Mouse (Mus musculus) naive thymus-derived CD4-positive, alpha-beta T cell, adult 2 months (primary cell): ENCODE data around the gene Errfi1.

Experiments used
- DNase-seq: peaks from one replicate; pipeline ENCODE4 v3.0.0-alpha.2; 2011; ENCODE audit warnings: low read depth

Gene Errfi1

DNA sequence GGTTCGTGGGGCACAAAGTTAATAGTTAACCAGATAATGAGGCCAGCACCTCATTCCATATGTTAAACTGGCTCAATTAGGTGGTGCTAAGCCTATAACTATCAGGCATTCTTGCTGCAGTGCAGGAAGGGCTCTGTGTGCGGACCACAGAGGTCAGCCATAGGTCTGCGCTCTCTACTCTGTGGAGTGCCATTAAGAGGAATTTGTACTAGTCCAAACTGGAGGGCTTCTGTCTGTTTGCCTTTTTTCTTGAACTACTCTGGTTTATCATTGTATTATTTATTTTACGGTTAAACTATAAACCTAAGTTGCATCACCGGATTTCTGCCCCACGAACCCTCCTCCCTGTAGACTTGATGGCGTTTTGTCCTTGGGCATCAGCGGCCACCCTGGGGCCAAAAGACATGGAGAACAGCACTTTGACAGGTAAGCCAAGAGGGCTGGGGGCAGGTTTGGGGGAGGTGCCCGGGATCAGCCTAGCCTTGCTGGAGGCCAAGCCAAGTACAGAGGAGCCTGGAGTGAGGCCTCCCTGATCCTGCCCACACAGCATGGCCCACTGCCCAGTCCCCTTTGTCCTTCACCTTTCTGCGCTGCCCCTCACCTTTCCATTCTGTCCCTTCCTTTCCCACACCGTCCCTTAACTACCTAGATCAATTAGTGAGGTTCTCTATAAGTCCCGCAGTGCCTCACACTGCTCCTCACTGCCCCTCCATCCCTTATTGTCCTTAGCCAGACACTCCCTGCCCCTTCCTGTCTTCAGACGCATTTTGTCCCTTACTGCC is at the start of gene Errfi1:
Gene Errfi1 (plus strand): TSS at position 240 of the 782 bp plus-strand sequence.
- DNase-seq, result peak; percentile 20

- no peak for DNase-seq
Measured at GRCm38 (mm10) chr4:150804204-150804603, 49.5 kb upstream of the Errfi1 start.

GRCm38 (mm10) chr4:150807727-150808470 is 45.8 kb upstream of the Errfi1 start:
- DNase-seq, result no peak

- peak; percentile 57 for DNase-seq
Measured at GRCm38 (mm10) chr4:150808471-150808847, 45.3 kb upstream of the Errfi1 start.

DNA sequence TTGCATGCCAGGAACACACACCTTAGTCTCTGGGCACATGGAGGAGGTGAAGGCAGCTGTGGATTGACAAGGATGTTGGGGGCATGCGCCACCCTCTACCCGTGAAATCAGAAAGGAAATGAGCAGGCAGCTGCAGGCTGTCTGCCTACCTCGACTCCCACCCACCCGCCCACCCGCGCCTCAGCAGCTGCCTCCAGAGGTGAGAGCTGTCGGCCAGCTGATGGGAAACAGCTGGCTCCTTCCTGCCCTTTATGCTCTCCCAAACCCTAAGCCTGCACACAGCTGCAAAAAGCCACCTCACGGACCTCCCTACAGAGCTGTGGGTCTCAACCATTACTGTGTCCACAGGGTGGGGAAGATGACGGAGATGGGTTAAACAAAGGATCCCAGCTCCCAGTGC is 44.4 kb upstream of the Errfi1 start:
- DNase-seq, result peak; percentile 27

DNA sequence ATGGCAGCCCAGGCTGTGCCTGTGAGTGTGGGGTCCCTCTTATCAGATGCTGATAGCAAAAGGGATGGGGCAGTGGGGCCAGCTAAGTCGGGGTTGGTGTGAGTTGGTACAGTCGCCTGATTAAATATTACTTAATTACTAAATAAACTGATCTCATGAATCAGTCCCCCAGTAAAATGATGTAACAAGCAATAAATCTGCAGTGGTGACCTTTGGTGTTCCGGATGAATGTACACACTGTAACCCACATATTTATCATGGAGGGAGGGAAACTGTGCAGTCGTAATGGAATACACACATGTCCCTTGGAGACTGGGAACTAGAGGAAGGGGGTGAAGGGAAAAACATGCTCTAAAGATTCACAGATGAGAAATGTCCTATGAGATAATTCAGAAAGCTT is 38.6 kb upstream of the Errfi1 start:
- DNase-seq, result no peak

- DNase-seq, result no peak
Measured at GRCm38 (mm10) chr4:150816414-150816951, 37.2 kb upstream of the Errfi1 start.

DNA sequence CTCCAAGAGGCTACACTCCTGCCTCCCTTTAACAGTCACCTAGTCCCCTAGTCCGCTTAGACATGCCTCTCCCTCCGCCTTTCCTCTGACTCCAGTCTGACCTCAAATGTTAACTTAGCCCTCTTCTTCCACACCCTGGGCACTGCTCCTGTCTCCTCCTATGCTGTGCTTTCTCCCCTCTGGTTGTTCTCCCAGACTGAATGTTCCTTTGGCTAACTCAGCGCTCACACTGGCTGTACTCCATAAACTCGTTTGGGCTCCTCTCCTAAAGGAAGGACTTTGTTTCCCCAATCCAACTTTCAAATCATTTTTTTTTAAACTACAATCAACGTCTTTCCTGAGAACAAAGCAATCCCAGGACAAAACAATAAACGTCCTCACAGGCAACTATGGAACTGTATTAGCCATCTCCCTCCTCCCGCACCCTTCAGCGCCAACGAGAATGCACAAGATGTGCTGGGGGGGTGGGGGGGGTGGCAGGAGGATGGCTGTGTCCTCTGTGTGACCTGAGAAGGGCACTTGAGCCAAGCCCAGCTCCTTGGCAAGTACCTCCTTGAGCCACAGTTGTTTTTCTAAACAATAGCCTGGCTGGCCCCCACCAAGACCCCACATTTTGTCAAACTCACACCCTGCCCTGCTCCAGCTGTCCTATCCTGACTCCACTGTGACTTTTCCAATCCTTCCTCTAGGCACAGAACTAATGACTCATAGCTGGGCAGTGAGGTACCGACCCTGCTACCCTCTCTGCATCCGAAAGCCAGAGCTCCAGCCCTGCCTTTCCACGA is 34.4 kb upstream of the Errfi1 start:
- DNase-seq, result no peak

DNA sequence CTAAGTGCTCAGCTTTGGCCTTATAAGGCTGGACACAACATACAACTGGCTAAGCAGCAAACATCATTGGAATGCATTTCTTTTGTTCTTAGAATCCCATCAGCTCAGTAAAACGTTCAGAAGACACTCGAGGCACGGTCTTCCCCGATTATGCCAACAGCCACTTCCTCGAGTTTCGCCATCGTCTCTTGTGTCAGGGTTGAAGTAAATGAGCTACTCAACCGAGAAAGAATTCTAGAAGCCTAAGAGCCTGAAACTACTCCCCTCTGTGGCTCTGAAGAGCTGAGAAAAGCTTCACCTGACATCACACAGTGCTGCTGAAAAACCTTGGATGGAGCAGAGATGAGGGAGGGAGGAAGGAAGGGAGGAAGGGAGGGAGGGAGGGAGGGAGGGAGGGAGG is 32.3 kb upstream of the Errfi1 start:
- DNase-seq, result no peak

- DNase-seq, result no peak
Measured at GRCm38 (mm10) chr4:150822624-150823023, 31.1 kb upstream of the Errfi1 start.

DNA sequence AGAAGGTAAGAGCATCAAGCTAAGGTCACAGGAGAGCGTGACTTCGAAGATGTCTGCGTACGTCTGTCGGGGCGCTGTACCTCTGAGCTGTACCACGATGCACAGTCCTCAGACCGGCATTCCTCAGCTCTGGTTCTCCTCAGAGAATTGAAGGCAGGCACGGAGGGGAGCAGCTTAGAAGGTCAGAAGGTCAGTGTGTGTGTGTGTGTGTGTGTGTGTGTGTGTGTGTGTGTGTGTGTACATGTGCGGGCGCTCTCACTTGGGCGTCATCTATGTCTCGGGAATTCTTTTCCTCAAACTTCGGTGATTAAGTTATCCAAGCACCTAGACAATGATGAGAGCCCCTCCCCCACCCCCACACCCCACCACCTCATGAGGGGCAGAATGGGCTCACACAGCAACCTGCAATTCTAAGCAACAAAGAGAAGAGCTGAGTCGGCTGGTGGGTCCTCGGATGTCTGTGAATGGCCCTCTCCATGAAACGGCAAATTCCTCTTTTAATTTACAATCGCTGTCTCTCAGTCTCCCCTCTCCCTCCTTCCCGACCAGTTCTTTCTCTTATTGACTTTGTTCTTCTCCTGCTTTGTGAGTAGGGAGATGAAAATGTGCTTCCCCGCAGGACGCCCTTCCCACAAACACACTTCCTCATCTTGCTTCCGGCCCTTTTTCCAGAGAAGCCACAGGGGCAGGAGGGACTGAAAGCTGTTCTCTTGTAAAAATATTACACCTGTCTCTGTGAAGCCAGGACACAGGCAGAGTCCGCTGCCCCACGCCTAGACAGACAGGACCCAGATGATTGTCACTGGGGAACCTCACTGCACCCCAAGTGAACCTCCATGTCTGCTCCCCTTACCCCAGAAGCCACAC is 29.9 kb upstream of the Errfi1 start:
- DNase-seq, result no peak

GRCm38 (mm10) chr4:150824877-150825276 is 28.8 kb upstream of the Errfi1 start:
- DNase-seq, result no peak

- no peak for DNase-seq
Measured at GRCm38 (mm10) chr4:150825531-150825930, 28.2 kb upstream of the Errfi1 start.

DNA sequence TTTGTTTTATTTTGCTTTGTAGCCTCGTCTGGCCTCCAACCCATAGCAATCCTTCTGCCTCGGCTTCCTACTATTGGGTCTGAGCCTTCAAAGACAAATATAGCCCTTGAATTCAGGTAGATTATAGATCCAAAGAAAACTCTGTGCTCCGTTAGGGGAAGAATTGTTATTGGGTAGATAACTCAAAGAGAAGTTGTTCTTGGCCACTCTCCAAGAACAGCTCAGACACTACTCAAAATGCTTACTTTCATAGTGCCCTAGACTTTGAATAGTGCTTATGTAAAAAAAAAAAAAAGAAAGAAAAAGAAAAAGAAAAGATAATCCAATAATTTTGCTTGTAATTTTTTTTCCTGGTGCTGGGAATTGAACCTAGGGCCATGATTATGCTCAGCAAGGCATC is 22.4 kb upstream of the Errfi1 start:
- no peak for DNase-seq

DNA sequence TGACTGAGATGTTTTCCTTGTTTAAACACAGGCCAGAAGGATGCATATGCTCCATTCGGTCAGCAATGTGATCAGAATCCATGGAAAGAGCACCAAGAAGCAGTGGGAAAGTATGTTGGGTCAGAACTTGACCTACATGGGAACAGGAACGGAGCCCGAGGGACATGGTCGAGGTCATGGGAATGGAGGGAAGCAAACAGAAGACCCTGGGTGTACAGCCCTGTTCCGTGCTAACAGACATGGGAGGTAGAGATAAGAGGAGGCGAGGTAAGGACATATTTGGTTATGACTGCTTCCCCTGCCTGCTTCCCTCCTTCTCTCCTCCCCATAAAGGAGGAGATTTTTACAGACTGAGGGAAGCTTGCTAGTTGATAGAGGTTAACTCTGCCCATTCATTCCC is 21.8 kb upstream of the Errfi1 start:
- no peak for DNase-seq

- no peak for DNase-seq
Measured at GRCm38 (mm10) chr4:150835163-150835562, 18.6 kb upstream of the Errfi1 start.

DNA sequence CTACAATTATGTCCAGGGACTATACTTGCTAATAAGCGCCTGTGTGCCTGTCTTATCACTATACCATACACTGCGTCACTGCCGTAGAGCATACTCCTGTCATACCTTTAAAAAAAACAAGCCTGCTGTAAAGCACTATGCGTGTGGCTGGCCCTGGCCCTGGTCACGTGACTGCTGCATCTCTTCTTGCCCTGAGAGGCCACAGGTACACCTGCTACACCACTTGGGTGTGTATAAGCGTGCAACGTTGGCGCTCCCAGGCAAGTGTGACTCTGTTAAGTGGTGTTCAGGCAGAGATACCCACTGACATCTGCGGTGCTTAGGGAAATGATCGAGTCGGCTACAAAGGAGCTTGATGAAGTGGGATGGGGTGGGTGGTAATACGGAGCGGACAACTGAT is 17.5 kb upstream of the Errfi1 start:
- DNase-seq, result no peak

DNA sequence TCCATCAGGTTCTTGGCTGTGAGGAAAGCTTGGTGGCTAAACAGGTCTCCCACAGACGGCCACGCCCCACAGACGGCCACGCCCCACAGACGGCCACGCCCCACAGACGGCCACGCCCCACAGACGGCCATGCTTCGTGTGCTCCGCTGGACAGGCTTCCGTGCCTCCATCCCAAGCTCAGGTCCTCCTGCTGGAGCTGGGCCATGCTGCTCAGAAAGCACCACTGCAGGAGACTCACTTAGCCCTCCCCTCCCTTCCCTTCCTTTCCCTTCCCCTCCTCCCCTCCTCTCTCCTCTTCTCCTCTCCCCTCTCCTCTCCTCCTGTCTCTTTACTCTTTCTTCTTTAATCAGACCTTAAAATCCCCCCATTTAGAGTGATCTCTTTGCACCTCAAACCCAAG is 16.8 kb upstream of the Errfi1 start:
- no peak for DNase-seq

DNA sequence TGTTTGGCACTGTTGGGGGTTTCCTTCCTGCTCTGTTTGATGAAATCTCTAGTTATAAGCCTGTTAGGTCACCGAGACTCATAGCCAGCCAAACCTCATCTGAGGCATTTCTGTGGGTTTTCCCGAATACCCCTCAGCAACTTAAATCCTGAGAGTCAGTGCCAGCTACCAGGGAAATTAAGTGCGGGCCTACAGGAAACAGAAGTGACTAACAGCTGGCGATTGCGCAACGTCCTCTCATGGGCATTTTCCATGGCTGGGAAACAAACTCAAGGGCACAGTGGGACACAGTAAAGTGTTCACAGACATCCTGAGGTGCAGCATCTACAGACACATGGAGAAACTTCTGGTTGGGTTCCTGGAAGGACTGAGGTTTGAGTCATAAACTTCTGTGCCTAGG is 16.3 kb upstream of the Errfi1 start:
- no peak for DNase-seq

- DNase-seq, result no peak
Measured at GRCm38 (mm10) chr4:150842045-150842444, 11.7 kb upstream of the Errfi1 start.

GRCm38 (mm10) chr4:150843181-150843580 is 10.5 kb upstream of the Errfi1 start:
- DNase-seq, result no peak

- no peak for DNase-seq
Measured at GRCm38 (mm10) chr4:150846316-150846715, 7.4 kb upstream of the Errfi1 start.
